In the genomic region with DNA sequence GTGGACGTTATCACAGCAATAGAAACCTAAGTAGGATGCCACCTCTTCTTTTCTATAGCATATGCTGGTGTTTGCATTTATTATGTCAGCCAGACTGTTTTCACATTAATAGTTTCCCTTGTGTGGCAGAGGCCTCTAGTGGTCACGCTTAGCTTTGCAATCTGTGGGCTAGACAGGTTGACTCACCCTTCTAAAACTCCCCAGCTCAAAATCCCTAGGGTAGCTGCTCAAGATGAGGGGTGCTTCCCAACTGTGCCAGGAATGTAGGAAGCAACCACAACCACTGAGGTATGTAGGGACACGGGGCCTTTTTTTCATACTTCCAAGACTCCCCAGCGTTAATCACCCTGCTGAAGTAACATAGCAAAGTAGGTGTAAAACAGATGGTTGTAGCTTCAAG, we compare ENCODE assay signal across 9 mouse cellular contexts.
DNase-seq lines count a peak whose midpoint lies in the region; ATAC-seq and TF ChIP-seq lines count a peak whose summit lies in the region.
"Had no signal": no experiment of that assay in that cellular context is flagged by ENCODE, and none has a peak within 500 bp of the region (broad histone marks: within the 10 kb centered on the region; RNA-seq: fewer than 3 reads in every experiment).

No protein-coding gene starts in this region.

- no peak overlapping the region for H3K4me2 ChIP-seq in kidney, embryonic 15.5 days

- peak; percentile 75 for TF ChIP-seq CTCF in kidney, adult 2 months (conservative IDR thresholded peaks at IDR 0.05; ENCODE audit: insufficient read depth, insufficient read length, low read depth, low read length)

- TF ChIP-seq POLR2A in kidney, adult 2 months (IDR thresholded peaks at IDR 0.05; ENCODE audit: low read depth, low read length): no peak

- H3K9ac ChIP-seq in kidney, embryonic 15.5 days: no peak overlapping the region

- no peaks in the 10 kb centered on the region for H3K9me3 ChIP-seq in kidney, embryonic 15.5 days (replicated peaks)
- H3K9me3 ChIP-seq: megakaryocyte, embryonic 14.5 days had no signal

- WGBS in kidney, adult 2 months: 27% methylated on average over 4 of the region's 4 CpGs
- 33% methylated on average over 4 of the region's 4 CpGs for whole genome bisulfite sequencing in kidney, embryonic 15.5 days

- H3K4me3 ChIP-seq in kidney, adult 2 months (ENCODE audit: insufficient read depth, low read depth, low read length): no peak overlapping the region
- no peak overlapping the region for H3K4me3 ChIP-seq in kidney, embryonic 15.5 days (replicated peaks)
- H3K4me3 ChIP-seq: megakaryocyte, embryonic 14.5 days had no signal

- ATAC-seq in kidney, embryonic 15.5 days (replicated peaks; ENCODE audit: low FRiP score): no peak
- peak; percentile 90 for ATAC-seq in megakaryocyte progenitor cell, adult 5-6 weeks (replicated peaks; ENCODE audit: poor library complexity)

- H3K4me1 ChIP-seq in kidney, adult 2 months (ENCODE audit: control insufficient read depth, insufficient read depth, low read length): no peaks in the 10 kb centered on the region
- H3K4me1 ChIP-seq in kidney, embryonic 15.5 days: no peaks in the 10 kb centered on the region
- H3K4me1 ChIP-seq: megakaryocyte, embryonic 14.5 days had no signal

- no peak overlapping the region for H3K27ac ChIP-seq in kidney, adult 2 months (ENCODE audit: insufficient read depth, low read depth, low read length)
- H3K27ac ChIP-seq in kidney, embryonic 15.5 days: no peak overlapping the region

- H3K27me3 ChIP-seq in kidney, adult 2 months (replicated peaks; ENCODE audit: control insufficient read depth, insufficient read depth, low read length): no peaks in the 10 kb centered on the region
- no peaks in the 10 kb centered on the region for H3K27me3 ChIP-seq in kidney, embryonic 15.5 days
- H3K27me3 ChIP-seq: megakaryocyte, embryonic 14.5 days had no signal

- no peaks in the 10 kb centered on the region for H3K36me3 ChIP-seq in kidney, adult 2 months (ENCODE audit: control insufficient read depth, insufficient read depth, low read length)
- H3K36me3 ChIP-seq in kidney, embryonic 15.5 days: no peaks in the 10 kb centered on the region

- peak; percentile 52 for DNase-seq in kidney, adult 2 months
- peak; percentile 89 for DNase-seq in NIH3T3 (ENCODE audit: low read depth)
- DNase-seq in cerebellum, postnatal 14 days: peak; percentile 77 to 78
- peak; percentile 13 to 36 for DNase-seq in frontal cortex, postnatal 25 days (ENCODE audit: low spot score in 2 of 2)
- DNase-seq in layer of hippocampus, adult 9-10 months (ENCODE audit: low spot score): peak; percentile 29
- DNase-seq in thymus, postnatal 36 days: peak; percentile 14 to 18

Comparison
In these comparisons a context has a peak if more than half of its experiments do, and no peak if none do; other contexts are left out.
1. DNase-seq: peak in every context shown above with its lines; median percentile 89 in NIH3T3; 78 in cerebellum, postnatal 14 days; 52 in kidney, adult 2 months; 29 in layer of hippocampus, adult 9-10 months; 24 in frontal cortex, postnatal 25 days; 16 in thymus, postnatal 36 days.